Mouse (Mus musculus): ENCODE data around the gene Vmn2r71. TPM values are rescaled to one million over a fixed set of nuclear protein-coding genes. Genes with fewer than 3 reads are reported as not detected.

Vmn2r71 gene
- not detected for total RNA-seq (2021)
- long read RNA-seq, experiment 1, result 0 reads
- long read RNA-seq, experiment 2, result 0 reads

DNA sequence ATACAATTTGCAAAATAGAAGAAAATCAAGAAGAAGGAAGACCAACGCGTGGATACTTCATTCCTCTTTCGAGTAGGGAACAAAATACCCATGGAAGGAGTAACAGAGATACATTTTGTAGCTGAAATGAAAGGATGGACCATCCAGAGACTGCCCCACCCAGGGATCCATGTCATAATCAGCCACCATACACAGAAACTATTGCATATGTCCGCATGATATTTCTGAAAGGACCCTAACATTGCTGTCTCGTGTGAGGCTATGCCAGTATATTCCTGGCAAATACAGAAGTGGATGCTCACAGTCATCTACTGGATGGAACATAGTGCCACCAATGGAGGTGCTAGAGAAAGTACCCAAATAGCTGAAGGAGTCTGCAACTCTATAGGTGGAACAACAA is at the start of gene Vmn2r71:
Gene Vmn2r71 (plus strand): TSS at position 301 of the 400 bp plus-strand sequence.
- H3K27ac ChIP-seq, result no peak within 1 kb of the TSS
- H3K4me3 ChIP-seq, result no peak within 1 kb of the TSS

DNA sequence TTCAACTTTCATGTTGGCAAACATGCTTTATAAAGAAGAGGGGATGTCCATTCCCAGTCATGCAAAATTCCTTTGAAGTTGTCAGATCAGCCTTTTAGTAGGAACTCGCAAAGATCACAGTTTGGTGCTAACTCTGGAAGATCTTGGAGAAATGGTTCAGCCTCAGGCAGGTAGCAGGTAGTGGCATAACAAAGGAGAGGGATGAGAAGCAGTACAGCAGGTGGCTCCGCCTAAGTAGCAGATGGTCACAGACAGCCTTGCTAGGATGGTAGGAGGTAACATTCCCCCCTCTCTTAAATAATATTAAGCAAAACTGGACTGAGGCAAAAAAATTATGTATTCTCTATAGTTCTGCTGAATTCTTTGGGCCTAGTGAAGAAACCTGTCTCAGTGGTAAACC is 20.8 kb upstream of the Vmn2r71 start:
- DNase-seq (ENCODE audit: low spot score in 2 of 2), result no peak
- H3K27ac ChIP-seq, result no peak overlapping the region
- no peak overlapping the region for H3K4me3 ChIP-seq
- TF ChIP-seq CTCF (conservative IDR thresholded peaks at IDR 0.05), result no peak

More for the DNA sequence above, at the start of gene Vmn2r71:
- DNase-seq (ENCODE audit: low spot score in 2 of 2), result no peak
- no peak for TF ChIP-seq CTCF (conservative IDR thresholded peaks at IDR 0.05)

DNA sequence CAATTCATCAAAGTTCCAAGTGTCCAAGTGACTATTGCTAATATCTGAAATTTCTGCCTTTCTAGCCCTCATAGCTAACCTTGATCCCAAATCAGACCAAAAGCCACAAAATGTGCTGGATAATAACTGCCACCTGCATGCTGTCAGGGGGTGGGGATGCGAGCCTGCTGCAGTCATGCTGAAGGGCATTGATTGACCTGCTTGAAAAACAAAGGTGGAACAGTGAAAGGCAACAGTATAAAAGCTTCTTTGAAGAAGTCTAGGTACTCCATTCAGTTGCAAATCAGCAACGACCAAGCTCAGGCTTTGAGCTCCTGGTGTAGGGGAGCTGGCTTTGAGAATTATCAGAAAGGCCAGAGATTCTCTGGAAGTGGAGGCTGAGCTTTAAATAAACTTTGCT is 19.8 kb upstream of the Vmn2r71 start:
- Histone ChIP-seq H3K27ac (no peak overlapping the region), H3K4me3 (no peak overlapping the region)
- no peak for TF ChIP-seq CTCF (conservative IDR thresholded peaks at IDR 0.05)
- DNase-seq (ENCODE audit: low spot score in 2 of 2), result no peak

DNA sequence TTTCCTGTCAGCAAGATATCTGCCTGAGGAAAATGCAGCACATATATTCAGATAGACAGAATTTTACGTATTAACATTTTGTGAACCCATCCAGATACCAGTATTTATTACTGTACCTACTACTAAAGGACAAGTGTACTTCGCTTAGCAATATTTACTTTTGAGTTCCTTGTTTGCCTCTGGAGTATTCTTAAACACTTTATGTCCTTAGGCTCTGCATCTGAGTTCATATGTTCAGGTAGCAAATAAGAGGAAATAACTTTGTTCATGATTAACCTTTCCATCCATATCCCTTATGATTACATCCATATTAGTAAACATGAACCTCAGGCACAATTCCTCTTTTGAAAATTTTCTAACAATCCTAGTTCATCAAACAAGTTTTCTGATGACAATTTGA is 6.2 kb downstream of the Vmn2r71 start, which contains the start of gene Vmn2r70:
Gene Vmn2r70 (minus strand): TSS at position 101 of the 400 bp plus-strand sequence.
- DNase-seq (ENCODE audit: low spot score in 2 of 2), result no peak
- no peak for TF ChIP-seq CTCF (conservative IDR thresholded peaks at IDR 0.05)
- Histone ChIP-seq H3K27ac (no peak within 1 kb of the TSS), H3K4me3 (no peak within 1 kb of the TSS)

Other genes starting within 250 kb of the Vmn2r71 start
- gene Vmn2r69, start 147.2 kb upstream of the Vmn2r71 start, total RNA-seq (2021), result not detected
- gene Vmn2r70, start 6.1 kb downstream of the Vmn2r71 start, total RNA-seq (2021), result not detected
- not detected for gene Vmn2r72, start 192.0 kb downstream of the Vmn2r71 start, total RNA-seq (2021)